Mouse (Mus musculus): Measurements from ENCODE around the gene 2900011O08Rik.

GRCm38 (mm10) chr16:14130796-14131195, 144.4 kb downstream of the 2900011O08Rik start:
- TF ChIP-seq POLR2A (IDR thresholded peaks at IDR 0.05; ENCODE audit: control insufficient read depth, extremely low read depth, insufficient read depth, low read length, poor library complexity) (no peak), CTCF (IDR thresholded peaks at IDR 0.05; ENCODE audit: borderline replicate concordance, control insufficient read depth, extremely low read depth, insufficient read depth, low read length, poor library complexity) (no peak)
